Mouse (Mus musculus): ENCODE results near the gene Obp1a. TPM values are rescaled to one million over a fixed set of nuclear protein-coding genes. Genes with fewer than 3 reads are reported as not detected.

Obp1a gene
- total RNA-seq (2021) = not detected
- long read RNA-seq = 0 reads

DNA sequence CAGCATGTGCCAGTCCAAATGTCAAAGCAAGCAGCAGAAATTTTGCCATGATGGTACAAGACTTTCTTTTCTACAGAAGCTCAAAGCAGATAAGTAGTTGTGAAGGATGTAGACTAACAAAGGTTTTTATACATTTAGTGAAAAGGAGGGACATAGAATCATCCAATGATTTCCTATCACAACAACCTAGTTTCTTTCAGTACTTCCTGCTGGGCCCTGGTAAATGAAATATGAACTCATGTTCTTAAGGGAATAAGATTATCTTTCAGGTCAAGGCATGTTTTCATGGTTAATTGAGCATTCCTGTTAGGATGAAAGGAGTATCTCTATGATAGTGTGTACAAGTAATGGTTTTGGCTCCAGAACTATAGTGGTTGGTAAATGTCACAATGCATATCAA is at the start of gene Obp1a:
Gene Obp1a (minus strand): TSS at position 101 of the 400 bp plus-strand sequence.
- DNase-seq (ENCODE audit: low spot score in 2 of 2) = no peak

- no peak for DNase-seq (ENCODE audit: low spot score in 2 of 2)
Measured at GRCm38 (mm10) chrX:78125167-78125566, 34.0 kb upstream of the Obp1a start, which contains the start of gene Gm5938. Gene Gm5938, plus strand, starts transcription at chrX:78125467.

Other genes starting within 250 kb of the Obp1a start
- not detected for gene Pbsn, start 237.8 kb downstream of the Obp1a start, total RNA-seq (2021)
- gene Gm14744, start 226.6 kb downstream of the Obp1a start, total RNA-seq (2021) = not detected
- not detected for gene 5430402E10Rik, start 166.3 kb downstream of the Obp1a start, total RNA-seq (2021)
- not detected for gene Gm5938, start 34.1 kb upstream of the Obp1a start, total RNA-seq (2021)
- not detected for gene Obp1b, start 95.4 kb upstream of the Obp1a start, total RNA-seq (2021)
- gene Gm14743, start 154.5 kb upstream of the Obp1a start, total RNA-seq (2021) = not detected

All from layer of hippocampus, adult 18-20 months (tissue).